Mouse (Mus musculus) cerebellum, adult 2 months (tissue): ENCODE data around the gene Grxcr1. TPM values are rescaled to one million over a fixed set of nuclear protein-coding genes. Genes with fewer than 3 reads are reported as not detected.
A peak's percentile ranks its signal among the peaks of the same experiment; 100 is the strongest.

Experiments
- DNase-seq, 2 experiments: peaks; one replicate each; pipeline ENCODE4 v3.0.0; 2021
- H3K27ac ChIP-seq: fragments of 200-500 bp; 2 replicates; pipeline ENCODE4 v1.5.1; 2012; ENCODE audit warnings: low read length, control low read depth, inconsistent platforms; ENCODE audit not compliant: insufficient read depth
- H3K27me3 ChIP-seq: fragments of 200-500 bp; 2 replicates; pipeline ENCODE4 v1.6.1; 2012; ENCODE audit warnings: inconsistent platforms, mild to moderate bottlenecking, low read length, moderate library complexity; ENCODE audit not compliant: control insufficient read depth, insufficient read depth
- H3K4me1 ChIP-seq: fragments of 200-500 bp; 2 replicates; pipeline ENCODE4 v1.6.1; 2011; ENCODE audit warnings: low read length; ENCODE audit not compliant: control insufficient read depth, insufficient read depth
- H3K4me3 ChIP-seq: fragments of 200-500 bp; replicated peaks from 2 replicates; pipeline ENCODE3; 2011; ENCODE audit warnings: mild to moderate bottlenecking, low read depth, low read length, control low read depth; ENCODE audit not compliant: insufficient read depth
- CTCF ChIP-seq: fragments of 200-500 bp; IDR thresholded peaks from 2 replicates; pipeline ENCODE4 v1.5.1; 2011; ENCODE audit warnings: low read depth, mild to moderate bottlenecking, control low read depth, low read length, moderate library complexity, borderline replicate concordance; ENCODE audit not compliant: insufficient read depth
- POLR2A ChIP-seq: fragments of 200-500 bp; IDR thresholded peaks from 2 replicates; pipeline ENCODE4 v1.6.1; 2011; ENCODE audit warnings: low read length, control low read depth, borderline replicate concordance; ENCODE audit not compliant: insufficient read depth
- WGBS: fragments of 180-500 bp; shearing (Covaris S2); methylation state at CpG from one replicate; pipeline ENCODE4 v1.1.7; 2018; 5-methylcytosine and 5-hydroxymethylcytosine counted together
- polyA plus RNA-seq: library from polyadenylated mRNA; depleted of rRNA; stranded (reverse); fragments of >200 nt; gene quantifications from 2 replicates; pipeline ENCODE4 v1.2.3, GENCODE M21; 2012

Gene Grxcr1
- polyA plus RNA-seq, 1 experiment, result not detected

- 80% methylated on average over 2 of the region's 2 CpGs for WGBS
- no peaks in the 10 kb centered on the region for H3K27me3 ChIP-seq
- TF ChIP-seq POLR2A (no peak), CTCF (no peak)
- DNase-seq, result no peak
- H3K4me1 ChIP-seq, result no peaks in the 10 kb centered on the region
- H3K27ac ChIP-seq, result no peak overlapping the region
- no peak overlapping the region for H3K4me3 ChIP-seq
Measured at GRCm38 (mm10) chr5:68020870-68021269, 10.8 kb upstream of the Grxcr1 start.

GRCm38 (mm10) chr5:68026658-68027422 lies 4.8 kb upstream of the Grxcr1 start:
- Histone ChIP-seq H3K27me3 (no peaks in the 10 kb centered on the region), H3K4me1 (no peaks in the 10 kb centered on the region; the same call in 1 of the 2 replicates), H3K4me3 (no peak overlapping the region), H3K27ac (no peak overlapping the region)
- WGBS, result 54% methylated on average over 2 of the region's 2 CpGs
- TF ChIP-seq POLR2A, result no peak
- no peak for TF ChIP-seq CTCF
- DNase-seq, result no peak

GRCm38 (mm10) chr5:68027474-68027873 lies 4.2 kb upstream of the Grxcr1 start:
- H3K4me1 ChIP-seq, result no peaks in the 10 kb centered on the region; the same call in 1 of the 2 replicates
- WGBS, result 19% methylated on average over 4 of the region's 4 CpGs
- H3K27me3 ChIP-seq, result no peaks in the 10 kb centered on the region
- TF ChIP-seq POLR2A (no peak), CTCF (no peak)
- no peak overlapping the region for H3K27ac ChIP-seq
- no peak for DNase-seq
- no peak overlapping the region for H3K4me3 ChIP-seq

- 94% methylated on average over 2 of the region's 2 CpGs for WGBS
- no peak overlapping the region for H3K27ac ChIP-seq
- H3K27me3 ChIP-seq, result no peaks in the 10 kb centered on the region
- no peak overlapping the region for H3K4me3 ChIP-seq
- DNase-seq, result no peak
- H3K4me1 ChIP-seq, result no peaks in the 10 kb centered on the region
- TF ChIP-seq CTCF (no peak), POLR2A (no peak)
Measured at GRCm38 (mm10) chr5:68033345-68033744, 1.7 kb downstream of the Grxcr1 start.

- Histone ChIP-seq H3K4me3 (no peak overlapping the region), H3K27me3 (no peaks in the 10 kb centered on the region), H3K27ac (no peak overlapping the region), H3K4me1 (no peaks in the 10 kb centered on the region)
- WGBS, result 38% methylated on average over 2 of the region's 2 CpGs
- DNase-seq, result no peak
- TF ChIP-seq CTCF (no peak), POLR2A (no peak)
Measured at GRCm38 (mm10) chr5:68039077-68039476, 7.4 kb downstream of the Grxcr1 start.

- 94% methylated on average over 5 of the region's 5 CpGs for WGBS
- TF ChIP-seq POLR2A (no peak), CTCF (no peak)
- H3K4me1 ChIP-seq, result no peaks in the 10 kb centered on the region
Measured at GRCm38 (mm10) chr5:68043339-68043738, 11.7 kb downstream of the Grxcr1 start.

GRCm38 (mm10) chr5:68048783-68049182 lies 17.1 kb downstream of the Grxcr1 start:
- H3K27me3 ChIP-seq, result no peaks in the 10 kb centered on the region
- WGBS, result 8% methylated on average over 4 of the region's 4 CpGs
- no peak for TF ChIP-seq POLR2A
- no peak for TF ChIP-seq CTCF
- peaks cover 3% of the 10 kb centered on the region; the same call in 1 of the 2 replicates for H3K4me1 ChIP-seq
- H3K4me3 ChIP-seq, result no peak overlapping the region
- DNase-seq, result peak; percentile 84 to 95
- H3K27ac ChIP-seq, result peak overlapping the region; percentile 1; the same call in 1 of the 2 replicates

More at GRCm38 (mm10) chr5:68043339-68043738, 11.7 kb downstream of the Grxcr1 start:
- no peak overlapping the region for H3K27ac ChIP-seq
- H3K27me3 ChIP-seq, result no peaks in the 10 kb centered on the region
- no peak for DNase-seq
- no peak overlapping the region for H3K4me3 ChIP-seq

GRCm38 (mm10) chr5:68049536-68049935 lies 17.9 kb downstream of the Grxcr1 start:
- no peak for TF ChIP-seq POLR2A
- no peak for TF ChIP-seq CTCF
- Histone ChIP-seq H3K27ac (peak overlapping the region; percentile 88; the same call in 1 of the 2 replicates), H3K4me1 (peaks cover 3% of the 10 kb centered on the region; the same call in 1 of the 2 replicates), H3K4me3 (no peak overlapping the region), H3K27me3 (no peaks in the 10 kb centered on the region)
- 70% methylated on average over 4 of the region's 4 CpGs for WGBS
- DNase-seq, result no peak
